ENCODE assay signal across 8 mouse cellular contexts in genomic region chr10:59942847-59943420, GRCm38 (mm10). TPM values are rescaled to one million over a fixed set of nuclear protein-coding genes. Genes with fewer than 3 reads are reported as not detected.
DNase-seq lines count a peak whose midpoint lies in the region; ATAC-seq lines count a peak whose summit lies in the region.

No protein-coding gene starts in this region.

- WGBS in embryonic facial prominence, embryonic 14.5 days: under 1% methylated on average over 16 of the region's 16 CpGs
- 2% methylated on average over 16 of the region's 16 CpGs for WGBS in heart, embryonic 14.5 days
- 9% methylated on average over 16 of the region's 16 CpGs for WGBS in liver, embryonic 16.5 days (ENCODE audit: insufficient replicate concordance)

- peak overlapping the region; percentile 78 for H3K27ac ChIP-seq in embryonic facial prominence, embryonic 14.5 days (replicated peaks; ENCODE audit: low read depth, low read length)
- peak overlapping the region; percentile 74 to 81 for H3K27ac ChIP-seq in heart, embryonic 14.5 days (replicated peaks in 1 of 2; ENCODE audit: control insufficient read depth in 1 of 2, insufficient read depth in 1 of 2, low read depth in 2 of 2, low read length in 2 of 2)
- H3K27ac ChIP-seq in liver, embryonic 16.5 days (ENCODE audit: low read length): no peak overlapping the region

- peak overlapping the region; percentile 58 for H3K9ac ChIP-seq in embryonic facial prominence, embryonic 14.5 days (ENCODE audit: low read depth, low read length)
- peak overlapping the region; percentile 63 for H3K9ac ChIP-seq in heart, embryonic 14.5 days (ENCODE audit: low read length)
- H3K9ac ChIP-seq in liver, embryonic 16.5 days (ENCODE audit: low read depth, low read length): no peak overlapping the region

- DNase-seq in ES-CJ7 (ENCODE audit: low read depth, low spot score): peak; percentile 66
- DNase-seq in adrenal gland, postnatal 14 days: peak; percentile 69
- peak; percentile 79 for DNase-seq in embryonic facial prominence, embryonic 14.5 days (ENCODE audit: low spot score)
- DNase-seq in kidney, postnatal 10 days: peak; percentile 82
- DNase-seq in retina, embryonic 14.5 days (ENCODE audit: low spot score): peak; percentile 82
- DNase-seq in ovary, postnatal 10 days (ENCODE audit: low spot score): no peak

- ATAC-seq in embryonic facial prominence, embryonic 14.5 days (ENCODE audit: low read depth): peak; percentile 76
- ATAC-seq in heart, embryonic 14.5 days (ENCODE audit: insufficient number of reproducible peaks, insufficient read depth, low FRiP score, low read depth): peak; percentile 27; the same call in 1 of the 2 replicates
- ATAC-seq in liver, embryonic 16.5 days (ENCODE audit: low read depth): no peak

- H3K36me3 ChIP-seq in embryonic facial prominence, embryonic 14.5 days (ENCODE audit: control insufficient read depth, insufficient read depth, low read length): no peaks in the 10 kb centered on the region
- H3K36me3 ChIP-seq in heart, embryonic 14.5 days (ENCODE audit: control insufficient read depth, insufficient read depth, low read length): no peaks in the 10 kb centered on the region
- H3K36me3 ChIP-seq in liver, embryonic 16.5 days (ENCODE audit: control insufficient read depth, insufficient read depth): no peaks in the 10 kb centered on the region

- H3K27me3 ChIP-seq in embryonic facial prominence, embryonic 14.5 days (replicated peaks; ENCODE audit: control insufficient read depth, insufficient read depth, low read length): no peaks in the 10 kb centered on the region
- no peaks in the 10 kb centered on the region for H3K27me3 ChIP-seq in heart, embryonic 14.5 days (ENCODE audit: control insufficient read depth, insufficient read depth, low read length)
- H3K27me3 ChIP-seq in liver, embryonic 16.5 days (ENCODE audit: control insufficient read depth, insufficient read depth, low read depth, low read length): peaks cover 12% of the 10 kb centered on the region

- peak overlapping the region; percentile 56 for H3K4me2 ChIP-seq in embryonic facial prominence, embryonic 14.5 days (ENCODE audit: low read depth, low read length)
- H3K4me2 ChIP-seq in heart, embryonic 14.5 days (ENCODE audit: low read length): peak overlapping the region; percentile 72
- peak overlapping the region; percentile 41 for H3K4me2 ChIP-seq in liver, embryonic 16.5 days (ENCODE audit: low read depth, low read length)

- H3K9me3 ChIP-seq in embryonic facial prominence, embryonic 14.5 days (ENCODE audit: control insufficient read depth, low read length): no peaks in the 10 kb centered on the region
- no peaks in the 10 kb centered on the region for H3K9me3 ChIP-seq in heart, embryonic 14.5 days (ENCODE audit: control insufficient read depth, low read length)
- H3K9me3 ChIP-seq in liver, embryonic 16.5 days (replicated peaks; ENCODE audit: control insufficient read depth, low read length): no peaks in the 10 kb centered on the region

- H3K4me1 ChIP-seq in embryonic facial prominence, embryonic 14.5 days (ENCODE audit: control insufficient read depth, insufficient read depth, low read length): peaks cover 18% of the 10 kb centered on the region
- H3K4me1 ChIP-seq in heart, embryonic 14.5 days (ENCODE audit: control insufficient read depth in 2 of 2, insufficient read depth in 2 of 2, low read length in 2 of 2): peaks cover 10 to 21% of the 10 kb centered on the region in 2 experiments
- peaks cover 12% of the 10 kb centered on the region for H3K4me1 ChIP-seq in liver, embryonic 16.5 days (ENCODE audit: control insufficient read depth, low read depth, low read length)

- peak overlapping the region; percentile 29 for H3K4me3 ChIP-seq in embryonic facial prominence, embryonic 14.5 days (ENCODE audit: low read depth, low read length)
- H3K4me3 ChIP-seq in heart, embryonic 14.5 days (ENCODE audit: control insufficient read depth in 1 of 2, insufficient read depth in 1 of 2, low read depth in 1 of 2, low read length in 2 of 2): peak overlapping the region; percentile 30 to 31
- peak overlapping the region; percentile 8 for H3K4me3 ChIP-seq in liver, embryonic 16.5 days (ENCODE audit: low read depth, low read length)

RNA-seq across cellular contexts. Expression of gene Ddit4, which starts 8.7 kb away (rescaled TPM):
- 70.5 and 103 TPM in 2 replicates for total RNA-seq in adrenal gland, postnatal 14 days (2021)
- polyA plus RNA-seq in embryonic facial prominence, embryonic 14.5 days (2014; fragmentation: Nextera tagmentation; extraction: Ambion mirVana): 8.7 and 9.2 TPM in 2 replicates
- 0.70 and 2.4 TPM in 2 replicates for polyA plus RNA-seq in heart, embryonic 14.5 days (2014; fragmentation: Nextera tagmentation; extraction: Ambion mirVana)
- 5.0 and 6.8 TPM in 2 replicates for polyA plus RNA-seq in liver, embryonic 16.5 days (2015; fragmentation: Nextera tagmentation; extraction: Ambion mirVana)

RNA-seq across cellular contexts. Expression of gene Ascc1, which starts 59.7 kb away (rescaled TPM):
- total RNA-seq in adrenal gland, postnatal 14 days (2021): 27.8 and 29.8 TPM in 2 replicates
- polyA plus RNA-seq in embryonic facial prominence, embryonic 14.5 days (2014; fragmentation: Nextera tagmentation; extraction: Ambion mirVana): 36.5 and 37.8 TPM in 2 replicates
- polyA plus RNA-seq in heart, embryonic 14.5 days (2014; fragmentation: Nextera tagmentation; extraction: Ambion mirVana): 42.7 and 43.3 TPM in 2 replicates
- polyA plus RNA-seq in liver, embryonic 16.5 days (2015; fragmentation: Nextera tagmentation; extraction: Ambion mirVana): 16.0 and 16.7 TPM in 2 replicates
